Mouse (Mus musculus): ENCODE data around the gene S100pbp. TPM values are rescaled to one million over a fixed set of nuclear protein-coding genes. Genes with fewer than 3 reads are reported as not detected.

Gene S100pbp
- total RNA-seq, 2 experiments from 2014 or later, result 8.1 to 29.8 TPM

DNA sequence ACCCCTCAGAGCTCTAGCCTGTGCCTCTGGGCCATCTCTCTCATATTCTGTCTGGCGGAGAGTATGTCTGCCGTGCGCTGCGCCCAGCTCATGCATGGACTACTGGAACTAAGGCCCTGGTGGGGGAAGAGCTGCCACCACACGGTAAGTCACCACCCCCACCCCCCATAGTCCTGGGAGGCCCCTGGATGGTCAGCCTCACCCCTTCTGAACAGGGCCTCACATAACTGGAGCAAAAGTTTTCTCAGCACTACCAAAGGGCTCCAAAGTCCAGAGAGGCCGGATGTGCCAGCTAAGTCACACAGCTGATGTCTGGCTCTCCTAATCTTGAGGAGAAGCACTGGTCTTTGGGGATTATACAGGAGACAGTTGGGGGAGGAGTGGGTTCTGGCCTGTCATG, 78.7 kb downstream of the S100pbp start:
- ATAC-seq (replicated peaks; ENCODE audit: low FRiP score, poor library complexity, severe bottlenecking), result no peak

DNA sequence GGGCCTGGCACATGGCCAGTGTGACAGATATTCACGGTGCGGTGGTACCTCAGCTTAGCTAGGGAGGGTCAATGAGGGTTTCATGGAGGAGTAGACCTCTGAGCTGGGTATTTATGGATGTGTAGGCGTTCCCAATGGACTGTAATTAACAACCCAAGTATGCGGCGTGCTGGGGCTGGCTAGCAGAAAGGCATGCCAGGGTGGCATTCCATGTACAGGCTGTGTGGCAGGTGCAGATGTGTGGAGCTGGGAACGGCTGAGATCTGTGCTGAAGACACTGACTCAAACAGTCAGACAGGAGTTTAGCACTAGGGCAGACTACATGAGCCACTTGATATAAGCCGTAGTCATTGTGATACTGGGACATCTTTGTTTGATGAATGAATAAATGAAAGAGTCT, 80.9 kb downstream of the S100pbp start:
- ATAC-seq (replicated peaks; ENCODE audit: low FRiP score, poor library complexity, severe bottlenecking), result no peak

DNA sequence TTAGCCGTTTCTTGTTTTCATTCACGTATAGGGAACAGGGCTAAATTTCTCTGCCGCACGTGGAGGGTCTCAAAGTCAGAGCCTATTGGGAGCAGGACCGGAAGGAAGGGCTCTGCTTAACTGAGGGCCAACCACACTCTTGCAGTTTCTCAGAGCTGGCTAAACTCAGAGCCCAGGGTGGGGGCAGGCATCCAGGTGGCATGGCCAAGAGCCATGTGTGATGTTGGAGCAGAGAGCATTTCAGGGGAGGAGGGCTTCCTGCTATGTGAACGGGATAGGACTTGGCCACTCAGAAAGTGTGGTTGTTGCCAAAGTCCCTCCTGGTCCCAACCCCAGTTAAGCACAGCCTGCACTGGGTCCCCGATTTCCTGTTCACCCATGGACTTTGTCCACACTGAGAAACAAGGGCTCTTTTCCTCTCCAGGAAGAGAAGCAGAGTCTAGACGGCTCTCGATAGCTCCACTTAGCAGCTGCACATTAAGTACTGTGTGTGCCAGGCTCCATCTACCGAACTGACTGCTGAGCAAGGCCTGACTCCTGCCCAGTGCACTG, 82.1 kb downstream of the S100pbp start:
- ATAC-seq (replicated peaks; ENCODE audit: low FRiP score, poor library complexity, severe bottlenecking), result no peak

DNA sequence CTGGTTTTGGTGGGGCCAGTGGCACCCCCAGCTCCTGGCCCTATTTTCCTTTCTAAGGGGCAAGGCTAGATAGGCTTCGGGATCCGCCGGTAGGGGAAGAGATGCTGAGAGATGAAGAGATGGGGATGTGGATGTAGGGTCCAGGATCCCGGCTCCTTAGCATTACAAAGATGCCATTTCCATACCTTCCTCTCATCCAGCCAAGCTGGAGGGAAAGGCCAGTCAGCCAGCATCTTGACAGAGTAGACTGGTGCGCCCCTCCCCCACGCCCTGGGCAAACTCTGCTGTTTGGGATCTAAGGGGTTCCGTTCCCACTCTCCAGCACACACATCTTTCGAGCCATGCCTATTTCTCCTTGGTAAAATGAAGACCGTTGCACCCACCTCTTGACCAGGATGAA, 83.5 kb downstream of the S100pbp start:
- no peak for ATAC-seq (replicated peaks; ENCODE audit: low FRiP score, poor library complexity, severe bottlenecking)

DNA sequence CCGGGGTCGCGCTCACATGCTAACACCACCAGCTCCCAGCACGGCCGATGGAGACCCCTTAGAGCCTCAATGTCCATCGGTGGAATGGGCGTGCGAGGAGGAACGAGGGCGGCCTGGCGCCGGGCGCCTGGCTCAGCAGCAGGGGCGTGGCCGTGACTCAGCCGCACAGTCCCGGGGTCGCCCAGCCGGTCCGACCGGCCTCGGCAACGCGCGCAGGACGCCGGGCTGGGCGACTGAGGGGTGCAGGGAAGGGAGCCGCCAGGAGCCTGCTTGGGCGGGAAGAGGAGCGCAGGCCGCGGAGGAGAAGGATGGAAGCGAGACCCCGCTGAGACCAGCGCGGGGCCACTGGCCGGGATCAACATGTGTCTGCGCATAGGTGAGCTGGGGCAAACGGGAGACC, 84.2 kb downstream of the S100pbp start, which contains the start of gene Tmem54:
Gene Tmem54 (plus strand): TSS at position 193 of the 400 bp plus-strand sequence.
- no peak for ATAC-seq (replicated peaks; ENCODE audit: low FRiP score, poor library complexity, severe bottlenecking)

DNA sequence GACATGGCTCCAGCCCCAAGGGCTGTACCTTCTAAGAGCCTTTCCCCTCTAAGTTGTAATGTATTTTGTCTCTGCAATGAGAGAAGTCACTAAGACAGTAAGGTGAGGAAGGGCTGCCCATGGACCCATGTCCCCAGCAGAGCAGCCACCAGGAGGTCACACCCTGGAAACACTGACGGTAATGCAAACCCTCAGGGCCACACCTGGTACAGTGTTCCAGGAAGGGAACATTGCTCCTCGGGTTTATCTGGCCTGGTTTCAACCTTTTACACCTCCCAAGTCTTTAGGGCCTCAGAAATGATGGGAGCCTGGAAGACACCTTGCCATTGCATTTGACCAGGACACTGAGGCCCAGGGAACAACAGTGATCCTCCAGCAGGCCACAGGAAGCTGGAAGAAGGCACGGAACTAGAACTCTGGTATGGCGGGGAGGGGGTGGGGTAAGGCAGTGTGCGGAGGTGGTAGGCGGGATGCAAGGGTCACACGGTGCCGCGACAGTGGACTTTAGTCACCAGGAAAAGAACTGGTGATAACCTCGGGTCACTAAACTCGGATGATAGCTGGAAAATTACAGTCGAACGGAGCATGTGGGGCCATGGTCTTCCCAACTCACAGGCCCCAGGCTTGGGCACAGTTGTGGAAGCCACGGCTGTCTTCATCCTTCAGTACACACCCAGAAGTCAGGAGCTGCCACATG, 87.2 kb downstream of the S100pbp start:
- ATAC-seq (replicated peaks; ENCODE audit: low FRiP score, poor library complexity, severe bottlenecking), result no peak

Other genes with a start within 250 kb of the S100pbp start
- 3.4 TPM in 1 of 2 replicates, not detected in the other for gene Azin2, start 227.3 kb downstream of the S100pbp start, total RNA-seq (2015; ENCODE audit: low replicate concordance)
- gene Azin2, start 227.3 kb downstream of the S100pbp start, total RNA-seq (2017; ENCODE audit: low replicate concordance), result not detected in 2 replicates
- 29.2 and 36.9 TPM in 2 replicates for gene Ak2, start 197.8 kb downstream of the S100pbp start, total RNA-seq (2015; ENCODE audit: low replicate concordance)
- 25.0 and 34.1 TPM in 2 replicates for gene Ak2, start 197.8 kb downstream of the S100pbp start, total RNA-seq (2017; ENCODE audit: low replicate concordance)
- gene Rnf19b, start 131.5 kb downstream of the S100pbp start, total RNA-seq (2015; ENCODE audit: low replicate concordance), result 5.4 and 5.9 TPM in 2 replicates
- gene Rnf19b, start 131.5 kb downstream of the S100pbp start, total RNA-seq (2017; ENCODE audit: low replicate concordance), result 15.3 and 22.7 TPM in 2 replicates
- not detected in 2 replicates for gene Tmem54, start 84.2 kb downstream of the S100pbp start, total RNA-seq (2015; ENCODE audit: low replicate concordance)
- gene Tmem54, start 84.2 kb downstream of the S100pbp start, total RNA-seq (2017; ENCODE audit: low replicate concordance), result not detected in 2 replicates
- not detected in 2 replicates for gene Hpca, start 67.7 kb downstream of the S100pbp start, total RNA-seq (2015; ENCODE audit: low replicate concordance)
- not detected in 2 replicates for gene Hpca, start 67.7 kb downstream of the S100pbp start, total RNA-seq (2017; ENCODE audit: low replicate concordance)
- 0.72 TPM in 1 of 2 replicates, not detected in the other for gene Fndc5, start 52.7 kb downstream of the S100pbp start, total RNA-seq (2015; ENCODE audit: low replicate concordance)
- gene Fndc5, start 52.7 kb downstream of the S100pbp start, total RNA-seq (2017; ENCODE audit: low replicate concordance), result 0.38 and 0.39 TPM in 2 replicates
- 21.0 and 29.9 TPM in 2 replicates for gene Yars, start within 50 bp of the S100pbp start, total RNA-seq (2015; ENCODE audit: low replicate concordance)
- 25.3 and 61.2 TPM in 2 replicates for gene Yars, start within 50 bp of the S100pbp start, total RNA-seq (2017; ENCODE audit: low replicate concordance)
- not detected in 2 replicates for gene C77080, start 71.7 kb upstream of the S100pbp start, total RNA-seq (2015; ENCODE audit: low replicate concordance)
- not detected in 2 replicates for gene C77080, start 71.7 kb upstream of the S100pbp start, total RNA-seq (2017; ENCODE audit: low replicate concordance)
- gene Sync, start 97.9 kb upstream of the S100pbp start, total RNA-seq (2015; ENCODE audit: low replicate concordance), result not detected in 2 replicates
- not detected in 2 replicates for gene Sync, start 97.9 kb upstream of the S100pbp start, total RNA-seq (2017; ENCODE audit: low replicate concordance)
- gene Rbbp4, start 145.6 kb upstream of the S100pbp start, total RNA-seq (2015; ENCODE audit: low replicate concordance), result 177 and 270 TPM in 2 replicates
- gene Rbbp4, start 145.6 kb upstream of the S100pbp start, total RNA-seq (2017; ENCODE audit: low replicate concordance), result 159 and 296 TPM in 2 replicates
- 11.5 and 16.8 TPM in 2 replicates for gene Zbtb8os, start 146.0 kb upstream of the S100pbp start, total RNA-seq (2015; ENCODE audit: low replicate concordance)
- 16.3 and 23.0 TPM in 2 replicates for gene Zbtb8os, start 146.0 kb upstream of the S100pbp start, total RNA-seq (2017; ENCODE audit: low replicate concordance)
- gene Zbtb8a, start 188.4 kb upstream of the S100pbp start, total RNA-seq (2015; ENCODE audit: low replicate concordance), result 1.7 and 6.1 TPM in 2 replicates
- gene Zbtb8a, start 188.4 kb upstream of the S100pbp start, total RNA-seq (2017; ENCODE audit: low replicate concordance), result 0.98 and 4.6 TPM in 2 replicates

All from erythroid progenitor cell, adult 5-6 weeks (primary cell).